Mouse (Mus musculus) forebrain, embryonic 14.5 days (tissue): Measurements from ENCODE around the gene Dbndd2. TPM values are rescaled to one million over a fixed set of nuclear protein-coding genes. Genes with fewer than 3 reads are reported as not detected.

ENCODE experiments used
- ATAC-seq: fragments of 200-750 bp; cut with Nextera tagmentation; 2 replicates; pipeline ENCODE4 v1.8.0; 2017; ENCODE audit warnings: mild to moderate bottlenecking, moderate library complexity
- DNase-seq: peaks from one replicate; pipeline ENCODE4 v3.0.0-alpha.2; 2015; ENCODE audit warnings: low spot score
- H3K27ac ChIP-seq: fragments of 300-500 bp; sonication (generic); 2 replicates; pipeline ENCODE4 v1.5.1; 2014; ENCODE audit warnings: low read depth, mild to moderate bottlenecking, control low read depth, low read length, moderate library complexity
- H3K27me3 ChIP-seq: fragments of 300-500 bp; sonication (generic); replicated peaks from 2 replicates; pipeline ENCODE4 v1.6.1; 2014; ENCODE audit warnings: low read length, control low read depth, mixed read lengths; ENCODE audit not compliant: control insufficient read depth, insufficient read depth
- H3K36me3 ChIP-seq: fragments of 300-500 bp; sonication (generic); 2 replicates; pipeline ENCODE4 v1.6.1; 2014; ENCODE audit warnings: low read length, control low read depth; ENCODE audit not compliant: control insufficient read depth, insufficient read depth
- H3K4me1 ChIP-seq: fragments of 300-500 bp; sonication (generic); 2 replicates; pipeline ENCODE4 v1.6.1; 2014; ENCODE audit warnings: antibody characterized with exemption, low read length, control low read depth; ENCODE audit not compliant: control insufficient read depth, insufficient read depth
- H3K4me2 ChIP-seq: fragments of 300-500 bp; sonication (generic); 2 replicates; pipeline ENCODE4 v1.6.1; 2014; ENCODE audit warnings: mild to moderate bottlenecking, control low read depth, low read length
- H3K4me3 ChIP-seq: fragments of 300-500 bp; sonication (generic); 2 replicates; pipeline ENCODE4 v1.5.1; 2014; ENCODE audit warnings: low read depth, low read length, control low read depth
- H3K9ac ChIP-seq: fragments of 300-500 bp; sonication (generic); 2 replicates; pipeline ENCODE4 v1.6.1; 2014; ENCODE audit warnings: mild to moderate bottlenecking, low read length, control low read depth, moderate library complexity
- H3K9me3 ChIP-seq: fragments of 300-500 bp; sonication (generic); replicated peaks from 2 replicates; pipeline ENCODE4 v1.6.1; 2016; ENCODE audit warnings: low read length, control low read depth, mixed read lengths; ENCODE audit not compliant: control insufficient read depth
- WGBS: fragments of 180-500 bp; shearing (Covaris S2); extraction: QIAGEN DNeasy Blood & Tissue Kit; methylation state at CpG from one replicate; pipeline ENCODE4 v1.1.7; 2014; 5-methylcytosine and 5-hydroxymethylcytosine counted together
- polyA plus RNA-seq: library from polyadenylated mRNA; unstranded; fragments of >200 nt; fragmentation: Nextera tagmentation; extraction: Ambion mirVana; gene quantifications from 2 replicates; pipeline ENCODE4 v1.2.1, GENCODE M21; 2014

Dbndd2 gene
- polyA plus RNA-seq, 1 experiment from 2014 or later = 3.5 TPM

GRCm38 (mm10) chr2:164487115-164487527 is 1.2 kb downstream of the Dbndd2 start:
- H3K9me3 ChIP-seq = no peaks in the 10 kb centered on the region
- peak overlapping the region; percentile 71 for H3K9ac ChIP-seq
- 12% methylated on average over 11 of the region's 11 CpGs for WGBS
- no peak for ATAC-seq
- H3K27ac ChIP-seq = no peak overlapping the region
- H3K4me3 ChIP-seq = peak overlapping the region; percentile 65
- no peak for DNase-seq
- H3K27me3 ChIP-seq = peaks cover 26% of the 10 kb centered on the region
- H3K36me3 ChIP-seq = peaks cover 8% of the 10 kb centered on the region
- H3K4me2 ChIP-seq = peak overlapping the region; percentile 99
- H3K4me1 ChIP-seq = peaks cover 8% of the 10 kb centered on the region

- H3K27me3 ChIP-seq = peaks cover 26% of the 10 kb centered on the region
- no peak overlapping the region for H3K27ac ChIP-seq
- H3K9ac ChIP-seq = no peak overlapping the region
- H3K9me3 ChIP-seq = no peaks in the 10 kb centered on the region
- WGBS = 55% methylated on average over 9 of the region's 9 CpGs
- no peak overlapping the region for H3K4me2 ChIP-seq
- DNase-seq = no peak
- peaks cover 8% of the 10 kb centered on the region for H3K4me1 ChIP-seq
- peaks cover 8% of the 10 kb centered on the region for H3K36me3 ChIP-seq
- no peak overlapping the region for H3K4me3 ChIP-seq
- no peak for ATAC-seq
These were observed 1.9 kb downstream of the Dbndd2 start for GRCm38 (mm10) chr2:164487812-164488211.

DNA sequence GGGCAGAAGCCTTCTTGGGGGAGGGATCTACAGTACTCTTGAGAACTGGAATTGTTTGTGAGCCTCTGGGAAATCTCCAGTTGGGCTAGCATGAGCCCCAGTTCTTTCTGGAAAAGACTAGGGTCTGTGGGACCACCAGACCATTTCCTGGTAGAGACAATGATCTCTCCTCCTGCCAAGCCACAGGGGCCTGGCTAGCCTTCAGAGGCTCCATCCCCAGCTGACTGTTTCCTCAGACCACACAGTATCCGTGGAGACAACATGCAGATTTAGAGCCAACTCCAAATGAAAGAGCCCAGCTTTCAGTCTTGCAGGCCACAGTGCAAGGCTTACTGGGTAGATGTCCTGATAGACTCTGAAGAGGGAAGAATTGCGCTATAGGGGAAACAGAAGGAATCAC is 8.2 kb downstream of the Dbndd2 start:
- Histone ChIP-seq H3K36me3 (peaks cover 8% of the 10 kb centered on the region), H3K4me1 (peaks cover 13% of the 10 kb centered on the region), H3K4me2 (no peak overlapping the region), H3K27ac (no peak overlapping the region), H3K4me3 (no peak overlapping the region), H3K27me3 (no peaks in the 10 kb centered on the region), H3K9me3 (no peaks in the 10 kb centered on the region), H3K9ac (no peak overlapping the region)
- WGBS = 53% methylated on average over 2 of the region's 2 CpGs
- DNase-seq = no peak
- no peak for ATAC-seq

DNA sequence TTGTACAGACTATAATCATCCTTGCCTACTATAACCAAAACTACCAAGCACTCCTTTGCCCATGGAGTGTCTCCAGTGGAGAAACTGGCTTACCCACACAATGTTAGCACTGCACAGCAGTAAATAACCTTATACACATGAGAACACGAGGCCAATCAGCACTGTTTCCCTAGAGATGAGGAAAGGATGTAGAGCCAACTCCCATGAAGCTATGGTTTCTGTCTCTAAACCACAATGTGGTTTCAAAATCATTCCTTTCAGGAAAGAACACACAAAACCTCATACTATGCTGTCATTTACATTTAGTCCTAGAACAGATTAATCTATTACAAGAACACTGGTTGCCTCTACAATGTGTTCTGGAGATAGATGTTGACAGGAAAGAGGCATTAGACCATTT is 10.4 kb downstream of the Dbndd2 start:
- Histone ChIP-seq H3K4me3 (0 out of 2 replicates have a peak overlapping the region, but pooled peaks have one; percentile 84), H3K4me1 (peaks cover 13% of the 10 kb centered on the region)
- 55% methylated on average over 1 of the region's 1 CpGs for WGBS

DNA sequence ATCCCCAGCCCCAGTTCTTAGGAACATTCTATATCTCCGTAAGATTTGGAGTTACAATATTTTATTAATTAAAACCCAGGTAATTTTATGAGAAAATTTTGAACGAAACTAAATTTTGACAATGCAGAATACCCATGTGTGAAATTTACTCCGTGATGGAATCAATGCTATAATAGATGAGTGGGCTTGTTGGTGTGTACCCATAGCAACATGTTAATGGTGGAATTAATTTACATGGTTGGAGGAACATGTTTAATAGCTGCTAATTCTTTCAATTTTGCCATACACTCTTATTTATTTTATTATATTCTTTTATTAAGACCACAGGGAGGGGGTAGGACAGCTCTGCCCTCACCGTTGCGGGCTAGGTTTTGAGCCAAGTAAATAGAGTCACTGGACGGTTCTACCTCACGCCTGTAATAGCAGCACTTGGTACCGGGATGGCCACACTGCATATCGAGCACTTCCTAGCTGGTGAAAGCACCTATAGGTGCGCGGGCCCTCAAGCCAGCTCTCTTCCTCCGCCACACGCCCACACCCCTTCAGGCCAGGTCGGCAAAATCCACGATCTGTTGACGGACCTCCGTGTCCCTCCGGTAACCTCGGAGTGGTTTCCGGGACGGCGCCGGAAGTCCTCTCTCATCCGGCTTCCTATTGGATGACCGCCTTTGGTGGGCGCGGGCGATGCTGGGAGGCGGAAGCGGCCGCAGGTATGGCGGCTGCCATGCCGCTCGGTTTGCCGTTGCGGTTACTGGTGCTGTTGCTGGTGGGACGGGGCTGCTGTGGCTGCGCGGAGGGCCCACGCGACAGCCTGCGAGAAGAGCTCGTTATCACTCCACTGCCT is 11.2 kb downstream of the Dbndd2 start, which contains the start of gene Pigt:
Gene Pigt, plus strand, starts transcription at position 674 of the 844 bp plus-strand sequence.
- H3K9me3 ChIP-seq = no peaks in the 10 kb centered on the region
- H3K27ac ChIP-seq = peak within 1 kb of the TSS; percentile 58; the same call in 1 of the 2 replicates
- 4% methylated on average over 43 of the region's 43 CpGs for WGBS
- ATAC-seq = peak; percentile 97
- peaks cover 13% of the 10 kb centered on the region for H3K4me1 ChIP-seq
- peak within 1 kb of the TSS; percentile 84 for H3K4me3 ChIP-seq
- DNase-seq = peak; percentile 92
- peaks cover 23% of the 10 kb centered on the region for H3K36me3 ChIP-seq
- no peaks in the 10 kb centered on the region for H3K27me3 ChIP-seq
- peak within 1 kb of the TSS; percentile 95 for H3K4me2 ChIP-seq
- H3K9ac ChIP-seq = peak within 1 kb of the TSS; percentile 75

More for the DNA sequence above, 10.4 kb downstream of the Dbndd2 start:
- H3K9me3 ChIP-seq = no peaks in the 10 kb centered on the region
- ATAC-seq = no peak
- no peak for DNase-seq
- no peaks in the 10 kb centered on the region for H3K27me3 ChIP-seq
- H3K27ac ChIP-seq = no peak overlapping the region
- no peak overlapping the region for H3K9ac ChIP-seq
- H3K4me2 ChIP-seq = peak overlapping the region; percentile 95
- peaks cover 16% of the 10 kb centered on the region for H3K36me3 ChIP-seq

GRCm38 (mm10) chr2:164497691-164498268 is 11.9 kb downstream of the Dbndd2 start:
- ATAC-seq = peak; percentile 51
- Histone ChIP-seq H3K4me3 (peak overlapping the region; percentile 84), H3K27ac (0 out of 2 replicates have a peak overlapping the region, but pooled peaks have one; percentile 36), H3K9me3 (no peaks in the 10 kb centered on the region), H3K4me1 (peaks cover 13% of the 10 kb centered on the region), H3K9ac (peak overlapping the region; percentile 75), H3K27me3 (no peaks in the 10 kb centered on the region), H3K36me3 (peaks cover 31% of the 10 kb centered on the region), H3K4me2 (peak overlapping the region; percentile 95)
- no peak for DNase-seq
- 4% methylated on average over 21 of the region's 21 CpGs for WGBS

DNA sequence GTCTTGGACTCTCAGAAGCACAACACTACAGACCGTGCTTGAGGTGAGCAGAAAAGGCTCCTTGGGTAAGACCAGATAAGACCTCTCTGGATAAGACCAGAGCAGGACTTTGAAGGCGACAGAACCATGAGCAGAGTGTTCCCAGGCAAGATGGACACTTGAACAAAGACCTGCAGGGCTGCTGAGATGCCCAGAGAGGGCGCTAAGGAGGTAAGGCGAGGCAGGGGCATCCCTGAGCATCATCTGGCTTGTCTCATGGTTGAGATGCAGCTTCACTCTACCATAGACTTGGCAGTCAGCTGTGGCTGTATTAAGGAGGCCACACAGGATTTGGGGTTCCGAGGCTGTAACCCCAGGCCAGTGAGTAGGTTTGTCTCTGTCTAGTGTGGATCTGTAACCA is 13.4 kb downstream of the Dbndd2 start:
- DNase-seq (no peak), ATAC-seq (no peak)
- H3K4me1 ChIP-seq = peaks cover 13% of the 10 kb centered on the region
- no peaks in the 10 kb centered on the region for H3K27me3 ChIP-seq
- no peak overlapping the region for H3K27ac ChIP-seq
- H3K9ac ChIP-seq = no peak overlapping the region
- H3K36me3 ChIP-seq = peaks cover 46% of the 10 kb centered on the region
- no peak overlapping the region for H3K4me3 ChIP-seq
- no peaks in the 10 kb centered on the region for H3K9me3 ChIP-seq
- WGBS = 73% methylated on average over 5 of the region's 5 CpGs
- no peak overlapping the region for H3K4me2 ChIP-seq

DNA sequence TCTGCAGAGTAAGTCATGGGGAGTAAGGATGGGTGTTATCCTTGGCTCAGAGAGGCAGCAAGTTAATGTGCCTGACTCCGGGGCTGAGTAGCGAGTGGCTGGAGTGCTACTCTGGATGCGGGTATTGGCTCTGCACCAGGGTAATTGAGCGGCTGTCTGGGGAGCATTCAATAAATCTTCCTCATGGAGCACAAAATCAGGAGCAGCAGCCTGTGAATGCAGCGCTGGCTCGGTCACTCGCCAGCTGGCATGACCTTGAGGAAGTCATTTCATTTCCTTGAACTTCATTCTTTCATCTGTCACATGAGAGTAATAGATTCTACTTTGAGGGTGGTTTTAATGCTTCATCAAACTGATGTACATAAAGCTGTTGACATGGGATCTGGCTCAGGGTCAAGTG is 14.6 kb downstream of the Dbndd2 start:
- Histone ChIP-seq H3K9ac (no peak overlapping the region), H3K9me3 (no peaks in the 10 kb centered on the region), H3K36me3 (peaks cover 58% of the 10 kb centered on the region), H3K4me2 (no peak overlapping the region), H3K4me1 (peaks cover 13% of the 10 kb centered on the region), H3K27me3 (no peaks in the 10 kb centered on the region), H3K4me3 (no peak overlapping the region), H3K27ac (no peak overlapping the region)
- DNase-seq (no peak), ATAC-seq (no peak)
- WGBS = 93% methylated on average over 7 of the region's 7 CpGs

DNA sequence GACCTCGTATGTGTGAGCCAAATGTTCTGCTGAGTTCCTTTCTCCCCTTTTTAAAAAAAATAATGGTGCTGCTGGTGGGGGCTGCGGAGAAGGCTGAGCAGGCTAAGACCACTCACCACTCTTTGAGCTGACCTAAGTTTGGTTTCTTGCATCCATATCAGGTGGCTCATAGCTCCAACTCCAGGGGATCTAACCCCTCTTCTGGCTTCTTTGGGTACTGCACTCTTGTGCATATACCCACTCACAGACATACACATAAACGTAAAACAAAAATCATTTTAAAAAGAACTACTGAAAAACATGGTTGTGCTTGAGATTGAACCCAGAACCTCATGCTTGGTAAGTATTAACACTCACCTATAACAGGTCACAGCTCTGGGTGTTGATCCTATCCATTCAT is 19.0 kb downstream of the Dbndd2 start:
- peaks cover 75% of the 10 kb centered on the region for H3K36me3 ChIP-seq
- H3K4me1 ChIP-seq = no peaks in the 10 kb centered on the region
- WGBS = 93% methylated on average over 3 of the region's 3 CpGs
- no peak overlapping the region for H3K27ac ChIP-seq
- H3K9me3 ChIP-seq = no peaks in the 10 kb centered on the region
- DNase-seq = no peak
- no peak overlapping the region for H3K4me2 ChIP-seq
- no peak overlapping the region for H3K9ac ChIP-seq
- no peak overlapping the region for H3K4me3 ChIP-seq
- H3K27me3 ChIP-seq = no peaks in the 10 kb centered on the region
- ATAC-seq = no peak
